Mouse (Mus musculus): ENCODE data around the gene C8g.
A peak's percentile ranks its signal among the peaks of the same experiment; 100 is the strongest.

The C8g gene

DNA sequence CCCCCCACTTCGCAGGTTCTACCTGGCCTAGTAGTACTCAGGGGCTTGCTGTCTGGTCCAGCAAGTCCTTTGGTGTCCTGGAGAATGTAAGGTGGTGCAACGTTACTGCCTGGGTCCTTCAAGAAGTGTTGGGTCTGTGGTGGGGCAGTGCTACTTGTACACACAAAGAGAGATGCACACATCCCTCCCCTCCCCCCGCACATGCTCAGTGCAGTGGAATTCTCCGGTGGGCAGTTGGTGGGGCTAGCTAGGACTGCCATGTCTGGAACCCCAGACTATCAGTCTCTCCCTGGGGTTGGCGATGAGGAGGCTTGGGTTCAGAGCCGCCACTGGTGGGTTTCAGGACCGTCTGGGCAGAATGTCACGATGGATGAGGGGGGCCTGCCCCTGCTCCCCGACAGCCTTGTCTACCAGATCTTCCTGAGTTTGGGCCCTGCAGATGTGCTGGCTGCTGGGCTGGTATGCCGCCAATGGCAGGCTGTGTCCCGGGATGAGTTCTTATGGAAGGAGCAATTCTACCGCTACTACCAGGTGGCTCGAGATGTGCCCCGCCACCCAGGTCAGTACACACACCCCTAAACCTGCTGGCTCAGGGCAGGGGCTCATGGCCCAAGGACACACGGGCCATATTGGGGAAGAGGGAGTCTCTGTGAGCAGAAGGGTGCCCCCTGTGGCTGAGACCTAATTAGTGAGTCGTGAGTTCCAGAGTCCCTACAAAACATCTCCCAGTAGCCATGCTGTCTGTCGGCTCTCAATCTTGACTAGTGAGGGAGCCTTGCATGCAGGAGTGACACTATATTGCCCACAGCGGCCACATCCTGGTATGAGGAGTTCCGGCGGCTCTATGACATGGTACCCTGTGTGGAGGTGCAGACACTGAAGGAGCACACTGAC is at the start of gene C8g:
Gene C8g (minus strand): TSS at position 127 of the 894 bp plus-strand sequence.
- no peak for DNase-seq (ENCODE audit: low read depth in 2 of 2, low spot score in 2 of 2)

GRCm38 (mm10) chr2:25551186-25551585 is 49.7 kb upstream of the C8g start:
- no peak for DNase-seq (ENCODE audit: low read depth in 2 of 2, low spot score in 2 of 2)

DNA sequence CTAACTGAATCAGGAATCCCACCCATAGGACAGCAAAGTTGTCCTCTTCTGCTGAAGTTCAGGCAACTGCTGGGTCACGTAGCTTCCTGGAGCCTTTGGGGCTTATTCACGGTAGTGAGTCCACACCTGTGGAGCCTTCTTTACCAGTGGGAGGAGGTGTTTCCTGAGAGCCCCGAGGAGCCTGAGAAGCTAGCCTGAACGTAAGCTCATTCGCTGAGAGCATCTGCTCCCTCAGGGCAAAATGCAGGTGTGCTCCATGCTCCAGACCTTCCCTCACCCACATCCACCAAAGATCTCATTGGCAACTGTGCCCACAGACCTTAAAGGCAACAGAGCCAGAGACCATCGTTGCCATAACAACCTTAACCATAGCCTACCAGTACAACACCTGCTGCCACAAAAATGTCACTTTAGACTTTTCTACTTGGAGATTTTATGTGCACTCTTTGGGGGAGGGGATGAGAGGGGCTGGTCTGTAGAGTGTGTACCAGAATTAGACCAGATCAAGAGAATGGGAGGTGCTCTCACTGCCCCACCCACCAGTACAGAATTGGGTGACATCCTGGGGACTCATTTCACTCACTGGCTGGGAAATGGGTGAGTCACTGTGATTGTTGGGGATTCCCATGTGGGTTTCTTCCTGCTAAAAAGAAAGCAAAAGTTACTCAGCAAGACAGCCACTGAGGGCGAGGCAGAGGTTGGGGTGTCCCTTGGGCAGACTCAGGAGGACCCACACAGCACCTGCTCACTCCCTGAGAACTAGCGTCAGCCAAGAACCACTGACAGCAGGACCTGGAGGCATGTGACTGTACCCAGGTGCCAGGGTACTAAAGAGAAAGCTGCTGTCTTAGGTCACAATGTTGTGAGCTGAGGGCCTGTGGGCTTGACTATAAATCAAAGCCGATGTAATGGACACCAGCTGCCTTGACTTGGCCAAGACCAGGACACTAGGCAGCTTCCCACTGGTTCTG is 47.8 kb upstream of the C8g start:
- peak; percentile 62 to 63 for DNase-seq (ENCODE audit: low read depth in 2 of 2, low spot score in 2 of 2)

DNA sequence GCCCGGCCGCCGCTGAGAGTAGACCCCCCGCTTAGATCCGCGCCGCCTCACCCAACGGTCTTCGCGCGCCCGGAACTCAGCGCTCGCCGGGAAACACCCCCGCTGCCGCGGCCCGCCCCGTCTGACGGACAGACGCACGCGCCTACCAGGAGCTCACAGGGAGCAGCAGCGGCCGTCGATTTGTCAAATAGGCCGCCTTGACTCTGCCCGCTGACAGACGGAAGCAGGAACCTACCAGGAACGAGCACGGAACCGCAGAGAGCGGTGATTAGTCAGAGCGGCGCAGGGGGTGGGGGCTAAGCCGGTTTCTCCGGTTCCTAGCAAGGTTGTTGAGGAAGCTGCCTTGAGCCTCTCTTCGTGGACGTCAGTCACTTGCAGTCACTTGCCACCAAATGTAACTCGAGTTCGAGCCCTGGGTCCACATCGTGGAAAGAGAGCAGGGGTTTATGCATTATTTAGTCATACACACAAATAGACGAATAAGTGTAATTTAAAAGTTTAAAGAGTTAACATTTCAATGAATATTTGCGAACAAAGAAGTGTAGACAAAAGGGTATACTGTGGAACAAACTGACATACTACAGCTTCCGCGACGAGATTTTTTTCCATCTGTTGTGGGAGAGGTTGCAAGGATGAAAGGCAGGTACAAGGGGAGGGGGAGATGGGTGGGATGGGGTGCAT is 45.4 kb upstream of the C8g start, which contains the start of gene Traf2:
Gene Traf2 (minus strand): TSS at position 130 of the 681 bp plus-strand sequence.
- peak; percentile 96 to 98 for DNase-seq (ENCODE audit: low read depth in 2 of 2, low spot score in 2 of 2)

DNA sequence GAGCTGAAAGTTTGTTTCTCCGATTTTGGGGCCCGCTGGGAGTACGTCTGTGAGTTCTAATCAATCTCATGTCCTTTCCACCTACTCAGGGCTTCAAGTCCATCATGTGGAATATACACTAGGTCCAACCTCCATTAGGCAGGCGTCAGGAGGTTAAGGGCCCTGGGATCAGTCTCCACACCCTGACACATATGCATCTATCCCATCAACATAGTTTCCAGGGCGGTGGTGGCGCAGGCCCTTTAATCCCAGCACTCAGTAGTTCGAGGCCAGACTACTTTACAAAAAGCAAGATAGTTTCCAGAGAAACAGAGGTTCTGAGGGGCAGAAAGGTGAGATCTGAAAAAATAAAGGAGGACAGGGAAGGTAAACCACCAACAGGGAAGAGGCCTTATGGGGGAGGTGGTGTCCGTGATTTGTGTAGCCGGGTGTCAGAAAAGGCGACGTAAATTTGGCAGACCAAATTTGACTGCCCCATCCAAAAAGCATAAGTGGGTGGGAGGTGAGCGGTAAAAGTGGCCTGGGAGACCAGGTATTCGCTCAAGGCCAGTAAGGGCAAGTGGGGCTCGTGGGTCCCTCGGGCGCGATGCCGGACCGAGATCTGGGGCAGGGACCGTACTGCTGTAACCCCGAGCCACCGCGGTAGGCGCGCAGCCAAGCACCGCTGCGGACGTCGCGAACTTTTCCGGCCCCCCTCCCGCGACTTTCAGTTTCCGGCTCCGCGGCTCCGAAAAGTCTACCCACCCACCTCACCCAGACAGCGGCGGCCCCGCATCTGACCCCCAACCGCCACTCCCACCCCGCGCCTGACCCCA is 44.7 kb upstream of the C8g start:
- DNase-seq (ENCODE audit: low read depth in 2 of 2, low spot score in 2 of 2) = no peak

- no peak for DNase-seq (ENCODE audit: low read depth in 2 of 2, low spot score in 2 of 2)
Observed at GRCm38 (mm10) chr2:25541644-25542367, 40.3 kb upstream of the C8g start.

GRCm38 (mm10) chr2:25540541-25540948 is 39.0 kb upstream of the C8g start:
- no peak for DNase-seq (ENCODE audit: low read depth in 2 of 2, low spot score in 2 of 2)

DNA sequence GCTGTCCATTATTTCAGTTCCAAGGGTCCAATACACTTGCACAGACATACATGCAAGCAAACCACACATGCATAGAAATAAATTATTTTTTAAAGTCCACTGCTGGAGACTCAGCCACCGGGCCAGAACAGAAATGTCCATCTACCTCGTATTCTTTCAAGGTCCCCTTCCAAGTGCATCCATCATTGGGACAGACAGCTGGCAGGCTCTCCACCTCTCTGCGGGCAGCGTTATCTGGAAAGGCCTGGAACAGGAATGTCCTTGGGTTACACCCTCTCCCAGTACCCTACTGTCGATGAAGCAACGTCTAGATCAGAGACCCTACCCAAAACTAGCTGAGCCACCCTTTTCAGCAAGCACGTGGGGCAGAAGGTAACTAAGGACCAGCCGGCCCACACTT is 35.0 kb upstream of the C8g start:
- DNase-seq (ENCODE audit: low read depth in 2 of 2, low spot score in 2 of 2) = no peak

- DNase-seq (ENCODE audit: low read depth in 2 of 2, low spot score in 2 of 2) = no peak
Observed at GRCm38 (mm10) chr2:25534866-25535182, 33.3 kb upstream of the C8g start.

DNA sequence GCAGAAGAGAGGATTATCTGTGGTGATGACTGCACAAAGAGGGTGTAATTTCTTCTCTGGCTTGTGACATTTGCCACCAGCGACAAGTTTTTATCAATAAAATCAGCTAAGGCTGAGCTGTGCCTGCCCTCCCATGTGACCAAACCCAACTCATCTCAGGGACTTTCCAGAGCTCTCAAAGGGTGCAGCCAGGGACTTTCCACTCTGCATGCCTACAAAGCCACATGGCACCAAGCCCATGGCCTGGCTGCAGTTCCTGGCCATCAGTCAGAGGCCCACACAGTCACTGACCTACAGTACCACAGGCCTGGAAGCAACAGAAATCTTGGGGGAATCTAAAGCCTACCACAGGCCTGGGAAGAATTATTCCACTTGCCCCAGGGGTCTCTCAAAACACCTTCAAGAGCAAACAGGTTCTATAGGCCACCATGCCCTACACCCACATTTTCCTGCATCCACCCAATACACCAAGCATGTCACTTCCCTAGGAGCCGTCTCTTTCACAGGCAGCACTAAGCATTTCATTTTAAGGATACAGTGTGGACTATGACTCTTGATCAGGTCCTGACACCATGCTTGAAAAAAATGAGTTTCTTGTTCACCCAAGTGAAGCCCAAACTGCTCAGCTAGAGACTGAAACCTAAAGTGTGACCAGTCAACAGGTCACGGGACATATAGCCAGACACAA is 32.8 kb upstream of the C8g start:
- peak; percentile 41 to 48 for DNase-seq (ENCODE audit: low read depth in 2 of 2, low spot score in 2 of 2)

DNA sequence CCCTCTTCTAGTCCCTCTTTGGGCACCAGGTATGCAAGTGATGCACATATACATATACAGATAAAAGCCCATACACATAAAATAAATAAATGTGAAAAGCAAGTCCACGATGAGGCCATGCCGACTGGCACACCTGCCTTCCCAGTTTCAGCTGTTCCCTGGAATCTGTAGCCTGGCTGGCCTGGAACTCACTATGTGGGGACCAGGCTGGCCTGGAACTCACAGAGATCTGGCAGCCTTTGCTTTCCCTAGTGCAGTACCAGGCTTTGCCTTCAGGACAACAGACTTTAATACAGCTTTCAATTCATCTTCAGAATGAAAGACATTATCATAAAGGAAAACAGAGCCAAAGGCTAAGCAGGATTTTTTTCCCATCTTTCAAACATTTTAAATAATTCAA is 32.2 kb upstream of the C8g start:
- no peak for DNase-seq (ENCODE audit: low read depth in 2 of 2, low spot score in 2 of 2)

DNA sequence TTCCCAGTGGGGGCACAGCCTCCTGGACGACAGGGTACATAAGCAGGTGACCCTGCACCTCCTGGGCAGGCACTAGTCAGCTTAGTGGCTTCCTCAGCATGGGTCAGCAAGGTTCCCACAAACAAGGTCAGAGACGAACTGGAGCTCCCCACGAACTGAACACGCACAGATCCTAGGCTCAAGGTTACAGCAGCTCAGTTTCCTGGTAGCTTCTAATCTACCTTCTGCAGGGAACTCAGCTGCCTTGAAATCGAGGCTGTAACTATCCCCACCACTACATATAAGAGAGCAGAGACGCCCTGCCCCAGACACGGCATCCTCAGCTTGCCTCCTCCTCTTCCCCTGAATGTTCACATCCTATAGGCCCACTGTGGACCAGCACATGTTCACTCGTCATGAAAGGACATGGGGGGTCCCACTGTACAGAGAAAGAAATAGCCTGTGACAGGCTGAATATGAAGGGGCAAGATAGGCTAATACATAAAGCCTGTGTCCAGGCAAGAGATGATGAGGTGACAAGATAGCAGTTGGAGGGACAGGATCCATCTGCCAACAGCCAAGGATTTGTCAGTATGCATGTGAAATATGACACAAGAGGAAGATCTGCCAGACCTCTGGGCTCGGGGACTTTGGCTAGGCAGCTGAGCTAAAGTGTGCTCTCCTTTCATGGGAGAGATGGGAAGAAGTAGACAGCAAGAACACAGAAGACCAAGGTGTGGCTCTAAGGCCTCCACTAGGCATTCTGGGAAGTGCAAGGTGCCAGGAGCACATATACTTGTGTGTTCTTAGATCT is 25.2 kb upstream of the C8g start:
- no peak for DNase-seq (ENCODE audit: low read depth in 2 of 2, low spot score in 2 of 2)

- no peak for DNase-seq (ENCODE audit: low read depth in 2 of 2, low spot score in 2 of 2)
Observed at GRCm38 (mm10) chr2:25509912-25510311, 8.4 kb upstream of the C8g start.

DNA sequence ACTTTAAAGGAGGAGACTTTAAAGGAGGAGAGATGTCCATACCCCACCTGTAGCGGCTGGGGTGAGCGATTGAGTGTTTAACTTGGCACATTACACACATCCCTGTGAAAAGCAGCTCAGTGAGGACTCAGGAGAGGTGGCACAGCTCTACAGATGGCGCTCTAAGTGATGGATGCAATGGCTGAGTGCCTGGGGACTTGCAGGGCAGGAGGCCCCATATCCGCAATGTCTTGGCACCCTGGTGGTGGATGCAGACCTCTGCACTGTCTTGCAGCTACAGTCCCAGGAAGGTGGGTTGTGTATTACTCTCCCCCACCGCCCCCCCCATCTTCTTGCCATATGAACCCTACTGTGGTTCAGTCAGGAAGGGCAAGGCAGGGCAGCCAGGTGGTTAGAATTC is 5.4 kb upstream of the C8g start:
- DNase-seq (ENCODE audit: low read depth in 2 of 2, low spot score in 2 of 2) = no peak

GRCm38 (mm10) chr2:25505860-25506259 is 4.3 kb upstream of the C8g start:
- DNase-seq (ENCODE audit: low read depth in 2 of 2, low spot score in 2 of 2) = no peak

GRCm38 (mm10) chr2:25505000-25505399 is 3.5 kb upstream of the C8g start:
- DNase-seq (ENCODE audit: low read depth in 2 of 2, low spot score in 2 of 2) = no peak

- no peak for DNase-seq (ENCODE audit: low read depth in 2 of 2, low spot score in 2 of 2)
Observed at GRCm38 (mm10) chr2:25504538-25504937, 3.0 kb upstream of the C8g start.

DNA sequence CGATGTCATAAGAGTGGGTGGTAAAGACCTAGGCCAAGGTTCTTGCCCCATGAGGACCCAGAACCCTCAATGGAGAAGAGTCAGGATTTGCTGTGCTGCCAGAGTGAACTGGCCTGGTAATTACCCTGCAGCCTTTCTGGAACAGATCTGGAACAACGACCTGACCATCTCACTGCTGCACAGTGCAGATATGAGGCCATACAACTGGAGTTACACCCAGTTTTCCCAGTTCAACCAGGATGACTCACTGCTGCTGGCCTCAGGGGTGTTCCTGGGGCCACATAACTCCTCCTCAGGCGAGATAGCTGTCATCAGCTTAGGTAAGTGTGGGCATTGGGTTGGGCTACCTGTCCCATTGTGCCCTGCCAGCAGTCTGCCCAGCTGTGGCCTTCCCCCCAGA is 1.2 kb upstream of the C8g start:
- DNase-seq (ENCODE audit: low read depth in 2 of 2, low spot score in 2 of 2) = no peak
